Mouse (Mus musculus) lung, embryonic 16.5 days (tissue): ENCODE results near the gene Gnptab. TPM values are rescaled to one million over a fixed set of nuclear protein-coding genes. Genes with fewer than 3 reads are reported as not detected.
"Not testable (repeated sequence)": the region's sequence is repeated elsewhere in the genome, so short reads cannot be mapped to it uniquely, and the experiment has no call there.

Experiments used
- ATAC-seq: fragments of 200-750 bp; cut with Nextera tagmentation; 2 replicates; pipeline ENCODE4 v1.8.0; 2017; ENCODE audit warnings: low read depth, mild to moderate bottlenecking, moderate library complexity
- H3K27ac ChIP-seq: fragments of 300-500 bp; sonication (generic); 2 replicates; pipeline ENCODE4 v1.5.1; 2014; ENCODE audit warnings: mild to moderate bottlenecking, control low read depth, low read length
- H3K27me3 ChIP-seq: fragments of 300-500 bp; sonication (generic); 2 replicates; pipeline ENCODE4 v1.6.1; 2014; ENCODE audit warnings: low read depth, low read length, mixed read lengths; ENCODE audit not compliant: control insufficient read depth, insufficient read depth
- H3K36me3 ChIP-seq: fragments of 300-500 bp; sonication (generic); 2 replicates; pipeline ENCODE4 v1.6.1; 2014; ENCODE audit warnings: low read length; ENCODE audit not compliant: control insufficient read depth, insufficient read depth
- H3K4me1 ChIP-seq: fragments of 300-500 bp; sonication (generic); replicated peaks from 2 replicates; pipeline ENCODE4 v1.6.1; 2014; ENCODE audit warnings: low read length, mixed read lengths; ENCODE audit not compliant: control insufficient read depth, insufficient read depth
- H3K4me2 ChIP-seq: fragments of 300-500 bp; sonication (generic); 2 replicates; pipeline ENCODE4 v1.6.1; 2014; ENCODE audit warnings: low read depth, low read length, control low read depth
- H3K4me3 ChIP-seq: fragments of 300-500 bp; sonication (generic); 2 replicates; pipeline ENCODE4 v1.5.1; 2014; ENCODE audit warnings: mild to moderate bottlenecking, low read length, control low read depth
- H3K9ac ChIP-seq: fragments of 300-500 bp; sonication (generic); 2 replicates; pipeline ENCODE4 v1.6.1; 2014; ENCODE audit warnings: low read length, control low read depth
- H3K9me3 ChIP-seq: fragments of 300-500 bp; sonication (generic); 2 replicates; pipeline ENCODE4 v1.6.1; 2016; ENCODE audit warnings: low read length; ENCODE audit not compliant: control insufficient read depth
- WGBS: fragments of 180-500 bp; shearing (Covaris S2); extraction: QIAGEN DNeasy Blood & Tissue Kit; methylation state at CpG from one replicate; pipeline ENCODE4 v1.1.7; 2014; 5-methylcytosine and 5-hydroxymethylcytosine counted together
- polyA plus RNA-seq: library from polyadenylated mRNA; unstranded; fragments of >200 nt; fragmentation: Nextera tagmentation; extraction: Ambion mirVana; gene quantifications from 2 replicates; pipeline ENCODE4 v1.2.1, GENCODE M21; 2015

Gene Gnptab
- polyA plus RNA-seq, 1 experiment from 2014 or later = 18.1 TPM

GRCm38 (mm10) chr10:88460122-88460820, 81.3 kb downstream of the Gnptab start:
- H3K36me3 ChIP-seq = no peaks in the 10 kb centered on the region
- WGBS = 73% methylated on average over 17 of the region's 18 CpGs
- ATAC-seq = no peak

GRCm38 (mm10) chr10:88482866-88483265, 103.9 kb downstream of the Gnptab start:
- not testable (repeated sequence) for H3K36me3 ChIP-seq

More at GRCm38 (mm10) chr10:88460122-88460820, 81.3 kb downstream of the Gnptab start:
- Histone ChIP-seq H3K4me2 (no peak overlapping the region), H3K9me3 (no peaks in the 10 kb centered on the region), H3K4me1 (no peaks in the 10 kb centered on the region), H3K9ac (no peak overlapping the region), H3K4me3 (no peak overlapping the region), H3K27ac (no peak overlapping the region), H3K27me3 (no peaks in the 10 kb centered on the region)

GRCm38 (mm10) chr10:88488629-88489028, 109.7 kb downstream of the Gnptab start:
- 77% methylated on average over 5 of the region's 5 CpGs for WGBS
- no peak overlapping the region for H3K9ac ChIP-seq
- no peaks in the 10 kb centered on the region for H3K4me1 ChIP-seq
- H3K27me3 ChIP-seq = no peaks in the 10 kb centered on the region
- no peak overlapping the region for H3K27ac ChIP-seq
- no peak overlapping the region for H3K4me2 ChIP-seq
- no peaks in the 10 kb centered on the region for H3K9me3 ChIP-seq
- H3K4me3 ChIP-seq = no peak overlapping the region
- H3K36me3 ChIP-seq = 0 out of 2 replicates have a peak, but pooled peaks cover 2% of the 10 kb centered on the region
- ATAC-seq = no peak

More at GRCm38 (mm10) chr10:88482866-88483265, 103.9 kb downstream of the Gnptab start:
- H3K4me1 ChIP-seq, H3K27me3 ChIP-seq, ATAC-seq, H3K4me3 ChIP-seq, H3K9ac ChIP-seq, H3K27ac ChIP-seq, H3K9me3 ChIP-seq, H3K4me2 ChIP-seq: not testable (repeated sequence)
- WGBS = 91% methylated on average over 10 of the region's 10 CpGs

GRCm38 (mm10) chr10:88491632-88492031, 112.7 kb downstream of the Gnptab start:
- WGBS = 64% methylated on average over 7 of the region's 7 CpGs

GRCm38 (mm10) chr10:88492658-88493057, 113.7 kb downstream of the Gnptab start:
- ATAC-seq = no peak
- no peak overlapping the region for H3K27ac ChIP-seq
- H3K9me3 ChIP-seq = no peaks in the 10 kb centered on the region
- no peak overlapping the region for H3K4me3 ChIP-seq
- H3K27me3 ChIP-seq = no peaks in the 10 kb centered on the region
- H3K4me2 ChIP-seq = no peak overlapping the region
- no peak overlapping the region for H3K9ac ChIP-seq
- 68% methylated on average over 8 of the region's 8 CpGs for WGBS
- no peaks in the 10 kb centered on the region for H3K4me1 ChIP-seq
- no peaks in the 10 kb centered on the region for H3K36me3 ChIP-seq

More at GRCm38 (mm10) chr10:88491632-88492031, 112.7 kb downstream of the Gnptab start:
- no peak overlapping the region for H3K9ac ChIP-seq
- no peak overlapping the region for H3K27ac ChIP-seq
- no peaks in the 10 kb centered on the region for H3K36me3 ChIP-seq
- H3K4me2 ChIP-seq = no peak overlapping the region
- ATAC-seq = no peak
- no peaks in the 10 kb centered on the region for H3K4me1 ChIP-seq
- no peak overlapping the region for H3K4me3 ChIP-seq
- no peaks in the 10 kb centered on the region for H3K27me3 ChIP-seq
- H3K9me3 ChIP-seq = no peaks in the 10 kb centered on the region

GRCm38 (mm10) chr10:88494959-88495587, 116.1 kb downstream of the Gnptab start:
- WGBS = 72% methylated on average over 4 of the region's 4 CpGs
- H3K4me2 ChIP-seq = no peak overlapping the region
- no peaks in the 10 kb centered on the region for H3K9me3 ChIP-seq
- no peak overlapping the region for H3K27ac ChIP-seq
- H3K36me3 ChIP-seq = no peaks in the 10 kb centered on the region
- H3K27me3 ChIP-seq = no peaks in the 10 kb centered on the region
- no peak overlapping the region for H3K4me3 ChIP-seq
- H3K4me1 ChIP-seq = no peaks in the 10 kb centered on the region; the same call in 1 of the 2 replicates
- no peak overlapping the region for H3K9ac ChIP-seq
- ATAC-seq = no peak

Other genes with a start within 250 kb of the Gnptab start
- 15.4 and 16.9 TPM in 2 replicates for gene Parpbp, start 232.2 kb upstream of the Gnptab start, polyA plus RNA-seq
- gene Nup37, start 232.1 kb upstream of the Gnptab start, polyA plus RNA-seq = 73.1 and 80.8 TPM in 2 replicates
- 60.4 and 71.0 TPM in 2 replicates for gene Washc3, start 178.0 kb upstream of the Gnptab start, polyA plus RNA-seq
- gene Dram1, start 52 bp upstream of the Gnptab start, polyA plus RNA-seq = 128 and 151 TPM in 2 replicates
- gene Sycp3, start 80.4 kb downstream of the Gnptab start, polyA plus RNA-seq = 0.48 TPM in 1 of 2 replicates, not detected in the other
- 17.1 and 17.4 TPM in 2 replicates for gene Chpt1, start 124.9 kb downstream of the Gnptab start, polyA plus RNA-seq
- gene Mybpc1, start 226.0 kb downstream of the Gnptab start, polyA plus RNA-seq = 7.5 and 23.4 TPM in 2 replicates